Mouse (Mus musculus): ENCODE measurements around the gene Slc44a5. TPM values are rescaled to one million over a fixed set of nuclear protein-coding genes. Genes with fewer than 3 reads are reported as not detected.

Gene Slc44a5
- polyA plus RNA-seq, 1 experiment, result 3.7 TPM

GRCm38 (mm10) chr3:154301102-154301501 lies 327.9 kb downstream of the Slc44a5 start:
- H3K27me3 ChIP-seq (ENCODE audit: control insufficient read depth, insufficient read depth, low read length), result no peaks in the 10 kb centered on the region
- peak overlapping the region; percentile 14 for H3K4me3 ChIP-seq (ENCODE audit: control insufficient read depth, low read depth, low read length)
- H3K36me3 ChIP-seq (ENCODE audit: control insufficient read depth, insufficient read depth, low read length), result no peaks in the 10 kb centered on the region
- no peak for TF ChIP-seq POLR2A (IDR thresholded peaks at IDR 0.05; ENCODE audit: control insufficient read depth, low read depth, low read length)
- no peak for TF ChIP-seq CTCF (IDR thresholded peaks at IDR 0.05; ENCODE audit: control insufficient read depth, insufficient read depth, insufficient replicate concordance, low read depth, low read length)
- peaks cover 2% of the 10 kb centered on the region for H3K4me1 ChIP-seq (ENCODE audit: control insufficient read depth, insufficient read depth, low read length)
- H3K27ac ChIP-seq (ENCODE audit: control insufficient read depth, insufficient read depth, low read depth, low read length), result peak overlapping the region; percentile 71

GRCm38 (mm10) chr3:154305163-154305884 lies 332.1 kb downstream of the Slc44a5 start:
- peaks cover 2% of the 10 kb centered on the region; the same call in 1 of the 2 replicates for H3K4me1 ChIP-seq (ENCODE audit: control insufficient read depth, insufficient read depth, low read length)
- TF ChIP-seq CTCF (IDR thresholded peaks at IDR 0.05; ENCODE audit: control insufficient read depth, insufficient read depth, insufficient replicate concordance, low read depth, low read length), result no peak
- no peak for TF ChIP-seq POLR2A (IDR thresholded peaks at IDR 0.05; ENCODE audit: control insufficient read depth, low read depth, low read length)
- H3K27ac ChIP-seq (ENCODE audit: control insufficient read depth, insufficient read depth, low read depth, low read length), result no peak overlapping the region
- no peak overlapping the region for H3K4me3 ChIP-seq (ENCODE audit: control insufficient read depth, low read depth, low read length)
- H3K36me3 ChIP-seq (ENCODE audit: control insufficient read depth, insufficient read depth, low read length), result no peaks in the 10 kb centered on the region
- no peaks in the 10 kb centered on the region for H3K27me3 ChIP-seq (ENCODE audit: control insufficient read depth, insufficient read depth, low read length)

- TF ChIP-seq CTCF (IDR thresholded peaks at IDR 0.05; ENCODE audit: control insufficient read depth, insufficient read depth, insufficient replicate concordance, low read depth, low read length) (peak; percentile 56; the same call in 1 of the 2 replicates), POLR2A (IDR thresholded peaks at IDR 0.05; ENCODE audit: control insufficient read depth, low read depth, low read length) (no peak)
- Histone ChIP-seq H3K4me3 (ENCODE audit: control insufficient read depth, low read depth, low read length) (no peak overlapping the region), H3K27me3 (ENCODE audit: control insufficient read depth, insufficient read depth, low read length) (no peaks in the 10 kb centered on the region)
These were observed 344.5 kb downstream of the Slc44a5 start for GRCm38 (mm10) chr3:154317651-154318248.

More at GRCm38 (mm10) chr3:154317651-154318248, 344.5 kb downstream of the Slc44a5 start:
- Histone ChIP-seq H3K4me1 (ENCODE audit: control insufficient read depth, insufficient read depth, low read length) (no peaks in the 10 kb centered on the region), H3K36me3 (ENCODE audit: control insufficient read depth, insufficient read depth, low read length) (no peaks in the 10 kb centered on the region), H3K27ac (ENCODE audit: control insufficient read depth, insufficient read depth, low read depth, low read length) (no peak overlapping the region)

Other genes with a start within 250 kb of the Slc44a5 start
- gene St6galnac3, start 248.3 kb upstream of the Slc44a5 start, polyA plus RNA-seq (2012; rRNA removed), result 2.1 and 2.2 TPM in 2 replicates
- gene Asb17, start 129.2 kb upstream of the Slc44a5 start, polyA plus RNA-seq (2012; rRNA removed), result 124 and 160 TPM in 2 replicates
- gene Msh4, start 67.3 kb upstream of the Slc44a5 start, polyA plus RNA-seq (2012; rRNA removed), result 11.8 and 14.6 TPM in 2 replicates
- 9.8 and 11.6 TPM in 2 replicates for gene Rabggtb, start 60.4 kb upstream of the Slc44a5 start, polyA plus RNA-seq (2012; rRNA removed)
- gene Acadm, start 28.8 kb upstream of the Slc44a5 start, polyA plus RNA-seq (2012; rRNA removed), result 13.3 and 13.7 TPM in 2 replicates